Mouse (Mus musculus): ENCODE measurements around the gene Fmnl2. TPM values are rescaled to one million over a fixed set of nuclear protein-coding genes. Genes with fewer than 3 reads are reported as not detected.

The Fmnl2 gene
- polyA plus RNA-seq, 1 experiment: 0.77 TPM

DNA sequence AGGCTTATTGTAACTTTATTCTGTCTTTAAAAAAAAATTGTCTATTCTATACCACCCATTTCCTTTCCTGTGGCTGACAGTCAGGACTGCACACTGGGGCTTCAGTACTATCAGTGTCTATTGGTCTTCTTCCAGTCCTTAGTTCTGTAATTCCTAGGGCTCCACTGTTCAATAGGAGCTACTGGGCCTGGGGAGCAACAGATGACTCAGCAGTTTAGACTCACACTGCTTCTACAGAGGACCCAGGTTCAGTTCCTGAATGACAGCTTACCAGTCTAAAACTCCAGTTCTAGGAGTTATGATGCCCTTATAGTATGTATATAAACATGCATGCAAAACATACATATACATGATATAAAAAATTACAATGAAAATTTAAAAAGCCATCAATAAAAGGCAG is 289.2 kb downstream of the Fmnl2 start:
- DNase-seq (ENCODE audit: low read depth, low spot score): no peak

DNA sequence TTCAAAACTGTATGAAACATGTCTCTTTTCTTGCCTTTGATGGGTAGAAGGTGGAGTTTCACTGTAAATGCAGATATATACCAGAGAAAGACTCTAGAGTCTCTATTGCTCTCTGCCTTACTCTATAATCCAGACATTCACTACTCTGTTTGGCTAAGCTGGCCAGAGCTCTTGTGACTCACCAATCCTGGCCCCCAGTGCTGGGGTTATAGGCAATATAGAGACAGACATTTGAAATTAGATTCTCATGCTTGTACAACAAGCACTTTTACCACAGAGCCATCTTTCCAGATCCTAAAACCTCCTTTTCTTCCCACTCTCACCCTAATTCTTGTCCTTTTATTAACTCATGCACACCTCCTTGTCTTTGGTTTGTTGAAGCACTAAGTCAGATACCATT is 316.3 kb downstream of the Fmnl2 start:
- no peak for DNase-seq (ENCODE audit: low read depth, low spot score)

DNA sequence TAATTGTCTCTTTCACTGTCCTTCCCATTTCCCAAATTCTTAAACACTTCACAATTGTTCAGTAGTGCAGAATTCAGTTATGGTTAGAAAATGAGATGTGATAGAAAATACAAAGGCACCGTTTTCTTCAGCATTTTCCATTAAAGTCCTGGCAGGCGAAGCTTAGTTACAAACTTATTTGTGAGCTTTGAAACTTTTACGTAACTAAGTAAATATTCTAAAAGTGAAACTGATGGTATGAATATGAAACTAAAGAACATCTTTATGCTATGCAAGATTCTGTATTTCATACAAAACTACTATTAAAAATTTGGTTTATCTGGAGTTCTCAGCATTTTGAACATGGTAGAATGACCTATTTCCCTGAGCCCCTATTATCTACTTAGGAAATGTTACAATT is 321.3 kb downstream of the Fmnl2 start:
- WGBS: 69% methylated on average over 3 of the region's 3 CpGs
- DNase-seq (ENCODE audit: low read depth, low spot score): no peak

DNA sequence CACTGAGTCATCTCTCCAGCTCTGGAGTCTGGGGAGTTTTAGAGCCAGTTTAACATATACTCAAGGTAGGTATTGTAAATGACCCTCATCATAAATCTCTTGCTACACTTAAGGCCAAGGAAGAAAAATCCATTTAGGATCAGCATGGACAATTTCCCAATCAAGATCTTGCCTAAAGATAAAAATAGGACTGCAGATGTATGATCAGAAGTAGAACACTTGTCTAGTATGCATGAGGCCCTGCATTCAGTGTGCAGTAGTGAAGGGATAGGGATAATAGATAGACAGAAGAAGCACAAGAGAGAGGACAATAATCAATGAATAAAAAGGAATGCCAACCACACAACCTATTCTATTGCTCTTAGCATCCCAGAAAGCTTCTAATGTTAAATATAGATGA is 322.2 kb downstream of the Fmnl2 start:
- no peak for DNase-seq (ENCODE audit: low read depth, low spot score)

Other genes starting within 250 kb of the Fmnl2 start
- gene Cacnb4, start 181.0 kb upstream of the Fmnl2 start, polyA plus RNA-seq (2012; rRNA removed): 0.01 and 0.05 TPM in 2 replicates
- gene Stam2, start 115.6 kb upstream of the Fmnl2 start, polyA plus RNA-seq (2012; rRNA removed): 7.5 and 11.0 TPM in 2 replicates